Mouse (Mus musculus): ENCODE measurements around the gene Gm9945. TPM values are rescaled to one million over a fixed set of nuclear protein-coding genes. Genes with fewer than 3 reads are reported as not detected.

Gm9945 gene
- polyA plus RNA-seq, 1 experiment from 2014 or later: not detected

- Histone ChIP-seq H3K36me3 (no peaks in the 10 kb centered on the region), H3K9ac (no peak overlapping the region), H3K9me3 (no peaks in the 10 kb centered on the region), H3K4me2 (replicated peaks) (no peak overlapping the region), H3K27ac (no peak overlapping the region), H3K4me1 (peaks cover 16% of the 10 kb centered on the region), H3K27me3 (peaks cover 56% of the 10 kb centered on the region), H3K4me3 (no peak overlapping the region)
- no peak for ATAC-seq (ENCODE audit: insufficient number of reproducible peaks, insufficient read depth, low FRiP score, low TSS enrichment)
- 71% methylated on average over 4 of the region's 4 CpGs for WGBS
Measured at GRCm38 (mm10) chr11:53481088-53481730, 1.2 kb downstream of the Gm9945 start.

DNA sequence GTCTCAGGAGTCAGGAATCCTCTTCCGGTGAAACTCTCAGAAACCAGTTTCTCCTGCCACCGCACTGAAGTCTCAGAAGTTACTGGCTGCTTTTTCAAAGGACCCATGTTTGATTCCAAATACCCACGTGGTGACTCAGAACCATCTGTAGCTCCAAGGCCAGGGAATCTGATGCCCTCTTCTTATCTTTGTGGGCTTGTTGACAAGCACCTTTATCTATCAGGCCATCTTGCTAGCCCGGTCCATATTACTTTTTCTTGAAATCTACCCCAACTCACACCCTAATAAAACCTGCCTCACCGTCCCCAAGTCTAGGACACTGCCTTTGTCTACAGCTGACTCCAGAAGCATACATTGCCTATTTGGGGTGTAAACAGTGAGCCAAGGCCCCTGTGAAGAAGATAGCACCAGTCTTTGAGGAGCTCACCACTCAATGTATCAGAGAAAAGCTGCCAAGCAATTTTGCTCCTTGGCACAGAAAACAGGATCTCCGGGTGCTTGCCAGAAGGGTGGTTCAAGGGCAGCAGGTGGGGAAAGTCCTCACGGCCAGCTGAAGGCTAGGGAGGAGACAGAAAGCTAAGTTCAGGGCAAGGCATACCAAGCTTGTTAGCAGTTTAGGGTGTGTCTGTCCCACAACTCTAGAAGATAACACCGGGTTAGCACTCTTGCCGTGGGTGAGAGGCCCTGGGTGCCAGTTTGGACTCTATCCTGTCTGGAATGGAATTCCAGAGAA, 3.4 kb downstream of the Gm9945 start:
- H3K4me2 ChIP-seq (replicated peaks): no peak overlapping the region
- peaks cover 59% of the 10 kb centered on the region for H3K27me3 ChIP-seq
- no peaks in the 10 kb centered on the region for H3K36me3 ChIP-seq
- ATAC-seq (ENCODE audit: insufficient number of reproducible peaks, insufficient read depth, low FRiP score, low TSS enrichment): no peak
- H3K9ac ChIP-seq: no peak overlapping the region
- peaks cover 25% of the 10 kb centered on the region for H3K4me1 ChIP-seq
- no peaks in the 10 kb centered on the region for H3K9me3 ChIP-seq
- 79% methylated on average over 9 of the region's 9 CpGs for WGBS
- H3K4me3 ChIP-seq: no peak overlapping the region
- H3K27ac ChIP-seq: no peak overlapping the region

DNA sequence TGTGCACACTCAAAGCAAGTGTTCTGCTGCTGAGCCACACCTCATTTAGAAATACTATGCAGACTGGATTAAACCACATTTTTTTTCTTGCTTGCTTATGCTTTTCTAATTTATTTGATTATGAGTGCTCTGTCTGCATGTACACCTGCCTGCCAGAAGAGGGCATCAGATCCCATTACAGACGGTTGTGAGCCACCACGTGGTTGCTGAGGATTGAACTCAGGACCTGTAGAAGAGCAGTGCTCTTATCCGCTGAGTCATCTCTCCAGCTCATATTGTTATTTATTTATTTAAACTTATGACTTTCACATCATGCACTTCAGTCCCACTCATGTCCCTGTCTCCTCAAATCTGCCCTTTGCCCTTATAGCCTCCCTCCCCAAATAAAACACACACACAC, 5.8 kb downstream of the Gm9945 start:
- Histone ChIP-seq H3K9ac (no peak overlapping the region), H3K4me3 (no peak overlapping the region), H3K4me2 (replicated peaks) (no peak overlapping the region), H3K36me3 (no peaks in the 10 kb centered on the region), H3K4me1 (peaks cover 8% of the 10 kb centered on the region; the same call in 1 of the 2 replicates), H3K27me3 (peaks cover 37% of the 10 kb centered on the region), H3K27ac (no peak overlapping the region), H3K9me3 (no peaks in the 10 kb centered on the region)
- 36% methylated on average over 3 of the region's 3 CpGs for WGBS
- no peak for ATAC-seq (ENCODE audit: insufficient number of reproducible peaks, insufficient read depth, low FRiP score, low TSS enrichment)

DNA sequence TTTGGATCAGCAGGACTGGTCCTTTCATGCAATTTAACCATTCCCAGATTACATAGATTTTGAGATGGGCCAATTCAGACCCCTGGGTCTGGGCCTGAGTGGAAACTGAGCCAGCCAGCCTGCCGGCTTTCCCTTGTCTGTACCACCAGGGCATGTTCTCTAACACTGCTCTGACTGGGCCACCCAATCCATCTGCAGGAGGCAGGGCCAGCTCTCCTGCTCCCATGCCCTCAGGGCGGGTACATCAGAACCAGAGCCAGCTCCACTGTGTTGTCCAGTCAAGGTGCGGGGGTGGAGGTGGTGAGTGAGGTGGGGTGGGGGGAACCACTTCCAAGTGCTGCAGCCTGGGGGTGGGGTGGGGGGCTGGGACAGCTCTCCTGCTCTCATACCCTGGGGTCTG, 6.4 kb downstream of the Gm9945 start:
- Histone ChIP-seq H3K9ac (no peak overlapping the region), H3K36me3 (no peaks in the 10 kb centered on the region), H3K4me1 (peaks cover 8% of the 10 kb centered on the region; the same call in 1 of the 2 replicates), H3K27me3 (peaks cover 32% of the 10 kb centered on the region), H3K4me2 (replicated peaks) (no peak overlapping the region), H3K4me3 (no peak overlapping the region), H3K27ac (no peak overlapping the region), H3K9me3 (no peaks in the 10 kb centered on the region)
- WGBS: 48% methylated on average over 3 of the region's 3 CpGs
- no peak for ATAC-seq (ENCODE audit: insufficient number of reproducible peaks, insufficient read depth, low FRiP score, low TSS enrichment)

- 6% methylated on average over 27 of the region's 27 CpGs for WGBS
- H3K27ac ChIP-seq: no peak overlapping the region
- peak; percentile 43; the same call in 1 of the 2 replicates for ATAC-seq (ENCODE audit: insufficient number of reproducible peaks, insufficient read depth, low FRiP score, low TSS enrichment)
- peaks cover 11% of the 10 kb centered on the region; the same call in 1 of the 2 replicates for H3K4me1 ChIP-seq
- H3K36me3 ChIP-seq: no peaks in the 10 kb centered on the region
- H3K4me2 ChIP-seq (replicated peaks): peak overlapping the region; percentile 48
- H3K9me3 ChIP-seq: no peaks in the 10 kb centered on the region
- peak overlapping the region; percentile 26 for H3K4me3 ChIP-seq
- 0 out of 2 replicates have a peak overlapping the region, but pooled peaks have one; percentile 10 for H3K9ac ChIP-seq
- peaks cover 26% of the 10 kb centered on the region for H3K27me3 ChIP-seq
Measured at GRCm38 (mm10) chr11:53486822-53487594, 7.0 kb downstream of the Gm9945 start.

DNA sequence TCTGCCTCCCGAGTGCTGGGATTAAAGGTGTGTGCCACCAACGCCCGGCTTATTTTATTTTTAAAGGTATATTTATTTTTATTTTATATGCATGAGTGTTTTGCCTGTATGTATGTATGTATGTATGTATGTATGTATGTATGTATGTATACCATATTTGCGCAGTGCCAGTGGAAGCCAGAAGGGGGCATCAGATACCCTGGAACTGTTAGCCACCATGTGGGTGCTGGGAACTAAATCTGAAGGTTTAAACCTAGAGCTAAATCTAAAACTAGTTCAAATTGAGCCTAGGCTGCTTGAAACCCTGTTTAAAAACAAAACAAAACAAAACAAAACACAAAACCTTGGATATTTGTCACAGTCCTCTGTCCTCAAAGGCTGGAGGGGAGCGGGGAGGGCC, 9.0 kb downstream of the Gm9945 start:
- no peak overlapping the region for H3K27ac ChIP-seq
- ATAC-seq (ENCODE audit: insufficient number of reproducible peaks, insufficient read depth, low FRiP score, low TSS enrichment): no peak
- H3K4me2 ChIP-seq (replicated peaks): no peak overlapping the region
- 97% methylated on average over 5 of the region's 5 CpGs for WGBS
- peaks cover 23% of the 10 kb centered on the region for H3K27me3 ChIP-seq
- no peak overlapping the region for H3K9ac ChIP-seq
- no peaks in the 10 kb centered on the region for H3K9me3 ChIP-seq
- peaks cover 12% of the 10 kb centered on the region; the same call in 1 of the 2 replicates for H3K4me1 ChIP-seq
- no peaks in the 10 kb centered on the region for H3K36me3 ChIP-seq
- no peak overlapping the region for H3K4me3 ChIP-seq

GRCm38 (mm10) chr11:53489421-53489820, 9.5 kb downstream of the Gm9945 start:
- H3K27me3 ChIP-seq: peaks cover 23% of the 10 kb centered on the region
- no peak for ATAC-seq (ENCODE audit: insufficient number of reproducible peaks, insufficient read depth, low FRiP score, low TSS enrichment)
- H3K4me2 ChIP-seq (replicated peaks): no peak overlapping the region
- H3K9ac ChIP-seq: no peak overlapping the region
- H3K4me1 ChIP-seq: peaks cover 12% of the 10 kb centered on the region; the same call in 1 of the 2 replicates
- no peaks in the 10 kb centered on the region for H3K36me3 ChIP-seq
- H3K4me3 ChIP-seq: no peak overlapping the region
- H3K27ac ChIP-seq: no peak overlapping the region
- no peaks in the 10 kb centered on the region for H3K9me3 ChIP-seq
- WGBS: 62% methylated on average over 9 of the region's 9 CpGs

DNA sequence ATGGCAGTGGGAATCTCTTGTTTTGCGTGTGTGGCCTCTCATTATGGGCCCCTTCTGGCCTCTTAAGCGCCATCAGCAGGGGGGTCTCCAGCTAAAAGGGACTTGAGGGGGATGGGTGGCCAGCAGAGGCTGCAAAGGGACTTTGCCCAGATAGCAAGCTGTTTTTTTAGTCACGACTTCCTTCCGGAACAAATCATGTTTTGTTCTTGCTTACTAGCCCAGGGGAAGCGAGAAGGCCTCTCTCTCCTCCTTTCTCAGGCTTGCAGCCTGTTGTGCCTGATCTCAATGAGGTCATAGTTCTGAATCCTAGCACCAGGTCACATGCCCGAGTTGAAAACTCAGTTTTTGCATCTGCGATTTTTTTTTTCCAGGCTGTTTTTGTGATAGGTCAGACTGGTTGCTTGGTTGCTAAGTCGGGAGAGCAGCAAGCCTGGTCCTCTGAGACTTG, 12.0 kb downstream of the Gm9945 start:
- H3K27me3 ChIP-seq: peaks cover 12% of the 10 kb centered on the region; the same call in 1 of the 2 replicates
- H3K4me1 ChIP-seq: peaks cover 12% of the 10 kb centered on the region; the same call in 1 of the 2 replicates
- H3K27ac ChIP-seq: no peak overlapping the region
- no peak for ATAC-seq (ENCODE audit: insufficient number of reproducible peaks, insufficient read depth, low FRiP score, low TSS enrichment)
- no peak overlapping the region for H3K4me3 ChIP-seq
- H3K9me3 ChIP-seq: no peaks in the 10 kb centered on the region
- H3K9ac ChIP-seq: no peak overlapping the region
- WGBS: 6% methylated on average over 8 of the region's 8 CpGs
- H3K4me2 ChIP-seq (replicated peaks): no peak overlapping the region
- no peaks in the 10 kb centered on the region for H3K36me3 ChIP-seq

- WGBS: 33% methylated on average over 3 of the region's 3 CpGs
- no peak; the same call in 1 of the 2 replicates for ATAC-seq (ENCODE audit: insufficient number of reproducible peaks, insufficient read depth, low FRiP score, low TSS enrichment)
- Histone ChIP-seq H3K4me2 (replicated peaks) (no peak overlapping the region), H3K36me3 (no peaks in the 10 kb centered on the region), H3K4me1 (0 out of 2 replicates have a peak, but pooled peaks cover 7% of the 10 kb centered on the region), H3K4me3 (no peak overlapping the region), H3K27me3 (0 out of 2 replicates have a peak, but pooled peaks cover 2% of the 10 kb centered on the region), H3K9me3 (no peaks in the 10 kb centered on the region), H3K9ac (no peak overlapping the region), H3K27ac (no peak overlapping the region)
Measured at GRCm38 (mm10) chr11:53493243-53493955, 13.4 kb downstream of the Gm9945 start.

DNA sequence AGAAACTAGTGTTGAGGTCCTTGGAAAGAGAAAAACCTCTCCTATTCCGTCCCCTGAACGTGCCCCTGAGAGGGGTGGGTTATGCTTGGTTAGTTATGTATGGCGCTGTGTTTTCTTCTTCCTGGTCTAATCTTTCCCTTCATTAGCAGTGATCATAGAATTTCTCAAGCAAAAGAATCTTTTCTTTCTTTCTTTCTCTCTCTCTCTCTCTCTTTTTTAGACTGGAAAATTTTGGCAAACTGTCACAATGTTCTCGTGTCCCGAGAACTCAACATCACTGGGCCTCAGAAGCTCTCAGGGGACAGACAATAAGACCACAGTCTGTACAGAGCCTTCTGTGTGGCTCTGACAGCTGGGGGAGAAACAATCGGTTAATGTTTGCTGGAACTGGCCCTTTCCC, 15.5 kb downstream of the Gm9945 start:
- no peaks in the 10 kb centered on the region for H3K9me3 ChIP-seq
- H3K27ac ChIP-seq: no peak overlapping the region
- WGBS: 21% methylated on average over 6 of the region's 6 CpGs
- H3K27me3 ChIP-seq: no peaks in the 10 kb centered on the region
- no peak overlapping the region for H3K4me3 ChIP-seq
- H3K4me2 ChIP-seq (replicated peaks): no peak overlapping the region
- H3K36me3 ChIP-seq: no peaks in the 10 kb centered on the region
- ATAC-seq (ENCODE audit: insufficient number of reproducible peaks, insufficient read depth, low FRiP score, low TSS enrichment): no peak
- peaks cover 8% of the 10 kb centered on the region; the same call in 1 of the 2 replicates for H3K4me1 ChIP-seq
- H3K9ac ChIP-seq: no peak overlapping the region

DNA sequence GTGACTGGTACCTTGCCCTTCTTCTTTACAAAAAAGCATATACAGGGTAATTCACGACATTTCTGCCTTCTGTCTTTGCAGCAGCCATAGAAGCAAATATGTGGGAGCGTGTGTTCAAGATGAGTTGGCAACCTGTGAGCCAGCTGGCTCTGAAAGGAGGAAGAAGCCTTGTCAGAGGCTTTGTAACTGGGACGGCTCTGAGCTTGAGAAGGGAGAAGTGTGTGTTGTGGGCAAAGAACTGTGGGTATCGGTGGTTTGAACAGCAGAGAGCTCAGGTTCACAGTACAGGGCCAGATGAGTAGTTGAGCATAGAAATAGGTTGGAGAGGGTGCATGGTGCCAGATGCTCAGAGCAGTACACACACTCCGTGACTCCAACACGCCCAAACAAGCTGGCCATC, 17.0 kb downstream of the Gm9945 start:
- Histone ChIP-seq H3K27me3 (no peaks in the 10 kb centered on the region), H3K4me2 (replicated peaks) (no peak overlapping the region), H3K36me3 (no peaks in the 10 kb centered on the region), H3K4me3 (no peak overlapping the region), H3K9me3 (no peaks in the 10 kb centered on the region), H3K27ac (no peak overlapping the region), H3K4me1 (peaks cover 14% of the 10 kb centered on the region), H3K9ac (no peak overlapping the region)
- no peak for ATAC-seq (ENCODE audit: insufficient number of reproducible peaks, insufficient read depth, low FRiP score, low TSS enrichment)
- 83% methylated on average over 6 of the region's 6 CpGs for WGBS

All from embryonic facial prominence, embryonic 12.5 days (tissue).